Mouse (Mus musculus) liver, adult 2 months (tissue): ENCODE data around the gene Tekt2. TPM values are rescaled to one million over a fixed set of nuclear protein-coding genes. Genes with fewer than 3 reads are reported as not detected.

ENCODE experiments used
- DNase-seq: peaks from one replicate; pipeline ENCODE4 v3.0.0-alpha.2; 2011; ENCODE audit warnings: low read depth, low spot score; ENCODE audit errors: extremely low read depth
- H3K27ac ChIP-seq: fragments of 200-500 bp; replicated peaks from 2 replicates; pipeline ENCODE4 v1.5.1; 2012; ENCODE audit warnings: low read depth, mild to moderate bottlenecking, control low read depth, inconsistent platforms, low read length; ENCODE audit not compliant: insufficient read depth
- H3K27me3 ChIP-seq: fragments of 200-500 bp; 2 replicates; pipeline ENCODE4 v1.6.1; 2012; ENCODE audit warnings: mild to moderate bottlenecking, moderate library complexity, low read length, inconsistent platforms; ENCODE audit not compliant: control insufficient read depth, insufficient read depth
- H3K36me3 ChIP-seq: fragments of 200-500 bp; 2 replicates; pipeline ENCODE4 v1.6.1; 2012; ENCODE audit warnings: low read length, inconsistent platforms; ENCODE audit not compliant: control insufficient read depth, insufficient read depth
- H3K4me1 ChIP-seq: fragments of 200-500 bp; 2 replicates; pipeline ENCODE4 v1.6.1; 2011; ENCODE audit warnings: low read length; ENCODE audit not compliant: control insufficient read depth, insufficient read depth
- H3K4me3 ChIP-seq: fragments of 200-500 bp; 2 replicates; pipeline ENCODE4 v1.5.1; 2011; ENCODE audit warnings: low read depth, mild to moderate bottlenecking, control low read depth, low read length, moderate library complexity; ENCODE audit not compliant: insufficient read depth
- H3K79me2 ChIP-seq: fragments of 200-500 bp; 2 replicates; pipeline ENCODE4 v1.6.1; 2012; ENCODE audit warnings: inconsistent platforms, mild to moderate bottlenecking, low read length, moderate library complexity; ENCODE audit not compliant: control insufficient read depth, insufficient read depth
- H3K9ac ChIP-seq: fragments of 200-500 bp; 2 replicates; pipeline ENCODE4 v1.6.1; 2012; ENCODE audit warnings: low read depth, mild to moderate bottlenecking, control low read depth, inconsistent platforms, low read length
- CTCF ChIP-seq: fragments of 200-500 bp; IDR thresholded peaks from 2 replicates; pipeline ENCODE4 v1.5.1; 2011; ENCODE audit warnings: low read depth, low read length, control low read depth
- POLR2A ChIP-seq: fragments of 200-500 bp; IDR thresholded peaks from 2 replicates; pipeline ENCODE4 v1.6.1; 2011; ENCODE audit warnings: low read length, control low read depth; ENCODE audit not compliant: insufficient read depth; ENCODE audit errors: extremely low read depth
- WGBS: fragments of 180-500 bp; shearing (Covaris S2); methylation state at CpG from one replicate; pipeline ENCODE4 v1.1.7; 2018; 5-methylcytosine and 5-hydroxymethylcytosine counted together
- polyA plus RNA-seq: library from polyadenylated mRNA; depleted of rRNA; stranded (reverse); fragments of >200 nt; gene quantifications from 2 replicates; pipeline ENCODE4 v1.2.3, GENCODE M21; 2012
- total RNA-seq: library from RNA; depleted of rRNA; stranded (reverse); fragments of >200 nt; gene quantifications from 2 replicates; pipeline ENCODE4 v1.2.3, GENCODE M21; 2014

Gene Tekt2
- total and polyA plus RNA-seq, 2 experiments: 0.37 to 0.43 TPM

DNA sequence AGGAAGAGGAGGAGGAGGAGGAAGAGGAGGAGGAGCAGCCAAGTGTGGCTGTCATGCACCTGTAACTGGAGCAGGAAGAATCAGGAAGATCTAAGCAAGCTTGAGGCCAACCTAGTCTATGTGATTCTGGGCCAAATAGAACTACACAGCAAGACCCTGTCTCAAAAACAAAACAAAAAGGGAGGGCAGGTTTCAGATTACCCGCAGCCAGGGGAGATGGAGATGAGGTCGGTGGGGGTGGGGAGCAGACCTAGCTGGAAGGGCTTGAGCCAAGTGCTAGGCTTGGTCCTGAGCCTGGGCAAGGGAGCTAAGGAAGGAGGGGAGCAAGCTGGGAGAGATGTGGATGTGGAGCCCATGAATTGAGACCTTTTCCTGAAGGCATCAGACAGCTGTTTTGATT lies 18.7 kb downstream of the Tekt2 start:
- DNase-seq: no peak
- 25% methylated on average over 2 of the region's 2 CpGs for WGBS
- no peak for TF ChIP-seq POLR2A
- TF ChIP-seq CTCF: no peak
- peaks cover 3% of the 10 kb centered on the region; the same call in 1 of the 2 replicates for H3K4me1 ChIP-seq
- H3K36me3 ChIP-seq: no peaks in the 10 kb centered on the region
- no peaks in the 10 kb centered on the region for H3K79me2 ChIP-seq
- H3K27ac ChIP-seq: no peak overlapping the region
- H3K27me3 ChIP-seq: no peaks in the 10 kb centered on the region
- no peak overlapping the region for H3K4me3 ChIP-seq
- no peak overlapping the region for H3K9ac ChIP-seq

DNA sequence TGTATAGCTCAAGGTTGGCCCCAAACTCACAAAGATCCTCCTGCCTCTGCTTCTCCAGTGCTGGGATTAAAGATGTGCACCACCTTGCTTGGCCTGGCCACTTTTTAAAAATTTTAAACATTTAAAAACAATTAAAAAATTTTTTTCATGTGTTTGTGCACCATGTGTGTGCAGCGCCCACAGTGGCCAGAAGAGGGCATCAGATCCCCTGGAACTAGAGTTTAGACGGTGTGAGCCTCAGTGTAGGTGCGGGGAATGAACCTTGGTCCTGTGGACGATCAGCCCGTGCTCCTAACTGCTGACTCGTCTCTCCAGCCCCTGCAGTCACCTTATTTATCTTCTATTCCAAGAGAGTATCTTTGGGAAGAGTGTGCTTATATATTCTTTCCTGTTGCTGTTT lies 19.4 kb downstream of the Tekt2 start:
- Histone ChIP-seq H3K36me3 (no peaks in the 10 kb centered on the region), H3K27me3 (0 out of 2 replicates have a peak, but pooled peaks cover 3% of the 10 kb centered on the region), H3K9ac (no peak overlapping the region), H3K79me2 (no peaks in the 10 kb centered on the region), H3K4me3 (no peak overlapping the region), H3K4me1 (peaks cover 3% of the 10 kb centered on the region; the same call in 1 of the 2 replicates), H3K27ac (no peak overlapping the region)
- TF ChIP-seq CTCF (peak; percentile 15; the same call in 1 of the 2 replicates), POLR2A (no peak)
- DNase-seq: no peak
- 92% methylated on average over 6 of the region's 6 CpGs for WGBS

DNA sequence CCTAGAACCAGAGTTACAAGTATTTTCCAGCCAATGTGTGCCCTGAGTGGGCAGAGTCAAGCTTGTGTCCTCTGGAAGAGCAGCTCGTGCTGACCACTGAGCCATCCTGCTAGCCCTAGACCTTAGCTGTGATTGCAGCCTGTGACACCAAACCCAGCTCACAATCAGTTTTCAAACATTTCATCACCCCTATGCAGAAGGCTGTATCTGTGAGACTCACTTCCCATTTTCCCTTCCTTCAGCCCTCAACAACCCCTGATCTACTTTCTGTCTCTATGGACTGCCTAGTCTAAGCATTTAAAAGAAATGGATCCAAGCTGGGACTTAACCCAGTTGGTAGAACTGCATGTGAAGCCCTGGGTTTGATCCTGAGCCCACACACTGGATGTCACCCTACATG lies 20.1 kb downstream of the Tekt2 start:
- Histone ChIP-seq H3K27me3 (0 out of 2 replicates have a peak, but pooled peaks cover 5% of the 10 kb centered on the region), H3K4me1 (peaks cover 3% of the 10 kb centered on the region; the same call in 1 of the 2 replicates), H3K9ac (no peak overlapping the region), H3K36me3 (no peaks in the 10 kb centered on the region), H3K27ac (no peak overlapping the region), H3K4me3 (no peak overlapping the region), H3K79me2 (no peaks in the 10 kb centered on the region)
- TF ChIP-seq CTCF: no peak
- no peak for DNase-seq
- 87% methylated on average over 1 of the region's 1 CpGs for WGBS

GRCm38 (mm10) chr4:126303877-126304276 lies 21.6 kb downstream of the Tekt2 start:
- Histone ChIP-seq H3K9ac (no peak overlapping the region), H3K4me1 (no peaks in the 10 kb centered on the region), H3K27me3 (peaks cover 9% of the 10 kb centered on the region; the same call in 1 of the 2 replicates), H3K36me3 (no peaks in the 10 kb centered on the region), H3K27ac (no peak overlapping the region), H3K79me2 (no peaks in the 10 kb centered on the region), H3K4me3 (no peak overlapping the region)
- DNase-seq: no peak
- 76% methylated on average over 4 of the region's 4 CpGs for WGBS
- TF ChIP-seq POLR2A: no peak
- TF ChIP-seq CTCF: peak; percentile 25; the same call in 1 of the 2 replicates

GRCm38 (mm10) chr4:126301584-126302309 lies 23.7 kb downstream of the Tekt2 start:
- no peak for TF ChIP-seq POLR2A
- no peak for TF ChIP-seq CTCF
- H3K4me1 ChIP-seq: 0 out of 2 replicates have a peak, but pooled peaks cover 1% of the 10 kb centered on the region
- 29% methylated on average over 27 of the region's 27 CpGs for whole genome bisulfite sequencing
- peaks cover 9% of the 10 kb centered on the region; the same call in 1 of the 2 replicates for H3K27me3 ChIP-seq
- H3K36me3 ChIP-seq: no peaks in the 10 kb centered on the region
- no peak for DNase-seq
- no peak overlapping the region for H3K4me3 ChIP-seq
- H3K27ac ChIP-seq: no peak overlapping the region
- H3K9ac ChIP-seq: no peak overlapping the region
- no peaks in the 10 kb centered on the region for H3K79me2 ChIP-seq

DNA sequence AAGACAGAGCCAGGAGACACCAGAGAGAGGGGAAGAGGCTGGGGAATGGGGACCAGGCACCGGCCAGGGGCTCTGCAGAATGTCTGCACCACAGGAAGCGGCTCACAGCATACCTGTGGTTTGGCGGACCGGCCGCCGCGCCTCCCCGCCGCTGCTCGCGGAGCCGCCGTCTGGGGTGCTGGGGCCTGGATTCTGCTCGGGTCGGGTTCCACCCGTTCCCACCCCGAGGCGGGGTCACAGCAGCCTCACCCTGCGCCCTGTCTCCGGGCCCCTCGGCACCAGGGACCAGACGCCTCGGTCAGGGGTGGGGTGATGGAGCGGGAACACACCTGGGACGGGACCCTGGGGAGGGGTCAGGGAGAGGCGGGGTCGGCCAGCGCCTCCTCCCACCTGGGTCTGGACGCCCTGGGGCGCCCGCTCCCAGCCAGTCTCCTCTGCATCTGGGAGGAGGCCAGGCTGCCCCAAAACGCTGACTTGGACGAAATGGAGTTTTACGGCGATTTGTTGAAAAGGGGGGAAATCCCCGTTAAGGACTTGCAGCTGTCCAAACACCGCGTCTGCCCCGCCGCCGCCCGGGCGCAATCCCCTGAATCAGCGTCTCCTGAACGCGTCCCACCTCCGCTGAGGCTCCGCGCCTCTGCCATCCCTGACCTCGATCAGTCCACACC lies 24.4 kb downstream of the Tekt2 start:
- H3K79me2 ChIP-seq: no peaks in the 10 kb centered on the region
- no peaks in the 10 kb centered on the region for H3K36me3 ChIP-seq
- no peak for TF ChIP-seq POLR2A
- TF ChIP-seq CTCF: no peak
- DNase-seq: no peak
- no peak overlapping the region for H3K4me3 ChIP-seq
- no peak overlapping the region for H3K27ac ChIP-seq
- H3K27me3 ChIP-seq: peaks cover 11% of the 10 kb centered on the region; the same call in 1 of the 2 replicates
- no peak overlapping the region for H3K9ac ChIP-seq
- peaks cover 6% of the 10 kb centered on the region; the same call in 1 of the 2 replicates for H3K4me1 ChIP-seq
- WGBS: 7% methylated on average over 50 of the region's 50 CpGs
